Mouse (Mus musculus) kidney, adult 2 months (tissue): ENCODE measurements around the gene Atp11a.

ENCODE experiments used
- CTCF ChIP-seq: fragments of 200-500 bp; conservative IDR thresholded peaks from 2 replicates; pipeline ENCODE4 v1.5.1; 2011; ENCODE audit warnings: low read depth, mild to moderate bottlenecking, control low read depth, low read length, moderate library complexity, mixed read lengths; ENCODE audit not compliant: insufficient read depth, insufficient read length
- POLR2A ChIP-seq: fragments of 200-500 bp; IDR thresholded peaks from one replicate; pipeline ENCODE4 v1.6.1; 2011; ENCODE audit warnings: low read depth, low read length, control low read depth

GRCm38 (mm10) chr8:12753054-12753453 is 3.8 kb upstream of the Atp11a start:
- TF ChIP-seq POLR2A, result no peak
- no peak for TF ChIP-seq CTCF
